Mouse (Mus musculus): Measurements from ENCODE around the gene Pnpla3.
"Not testable (repeated sequence)": the region's sequence is repeated elsewhere in the genome, so short reads cannot be mapped to it uniquely, and the experiment has no call there.

The Pnpla3 gene

DNA sequence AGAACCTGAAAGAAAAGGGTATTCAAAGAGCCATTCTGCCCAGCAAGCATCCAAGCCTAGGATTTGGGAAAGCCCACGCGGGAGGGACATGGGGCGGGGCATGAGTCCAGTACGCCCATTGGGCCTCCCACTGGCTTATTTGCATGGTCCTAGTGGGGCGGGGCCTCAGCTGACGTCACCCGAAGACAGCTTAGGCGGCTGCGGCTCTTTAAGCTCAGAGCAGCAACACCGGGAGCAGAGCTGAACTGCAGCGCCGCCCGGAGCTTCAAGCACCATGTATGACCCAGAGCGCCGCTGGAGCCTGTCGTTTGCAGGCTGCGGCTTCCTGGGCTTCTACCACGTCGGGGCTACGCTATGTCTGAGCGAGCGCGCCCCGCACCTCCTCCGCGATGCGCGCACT, at the start of gene Pnpla3:
Pnpla3 (plus strand) TSS at position 238 of the 400 bp plus-strand sequence.
- DNase-seq (ENCODE audit: low spot score in 2 of 2), result peak; percentile 39 to 44

- DNase-seq (ENCODE audit: low spot score in 2 of 2), result no peak
Observed at GRCm38 (mm10) chr15:84120612-84121011, 47.0 kb upstream of the Pnpla3 start.

DNA sequence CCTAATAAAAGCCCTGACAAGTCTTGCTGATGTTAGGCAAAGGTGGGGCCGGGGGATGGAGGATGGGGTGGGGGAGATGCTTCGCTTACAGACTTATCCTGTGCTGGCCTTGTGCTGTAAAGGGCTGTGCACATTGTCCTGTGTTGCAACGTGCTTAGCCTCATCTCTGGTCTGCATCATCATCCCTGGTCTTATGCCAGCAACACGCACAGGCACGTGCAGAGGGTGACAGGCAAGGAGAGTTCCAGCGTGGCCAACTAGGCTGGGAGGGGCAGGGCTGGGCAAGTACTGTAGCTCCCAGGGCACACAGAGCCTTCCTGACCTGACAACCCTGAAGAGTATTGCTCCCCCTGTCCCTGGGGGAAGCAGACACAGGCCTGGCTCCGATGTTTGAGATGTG, 46.6 kb upstream of the Pnpla3 start:
- DNase-seq (ENCODE audit: low spot score in 2 of 2), result no peak

- no peak for DNase-seq (ENCODE audit: low spot score in 2 of 2)
Observed at GRCm38 (mm10) chr15:84123075-84123474, 44.6 kb upstream of the Pnpla3 start, which contains the start of gene Pnpla5. Gene Pnpla5, minus strand, starts transcription at chr15:84123175.

GRCm38 (mm10) chr15:84124086-84124485, 43.6 kb upstream of the Pnpla3 start:
- DNase-seq (ENCODE audit: low spot score in 2 of 2), result no peak

GRCm38 (mm10) chr15:84126447-84126846, 41.2 kb upstream of the Pnpla3 start:
- no peak for DNase-seq (ENCODE audit: low spot score in 2 of 2)

GRCm38 (mm10) chr15:84126871-84127270, 40.8 kb upstream of the Pnpla3 start:
- DNase-seq (ENCODE audit: low spot score in 2 of 2), result no peak

DNA sequence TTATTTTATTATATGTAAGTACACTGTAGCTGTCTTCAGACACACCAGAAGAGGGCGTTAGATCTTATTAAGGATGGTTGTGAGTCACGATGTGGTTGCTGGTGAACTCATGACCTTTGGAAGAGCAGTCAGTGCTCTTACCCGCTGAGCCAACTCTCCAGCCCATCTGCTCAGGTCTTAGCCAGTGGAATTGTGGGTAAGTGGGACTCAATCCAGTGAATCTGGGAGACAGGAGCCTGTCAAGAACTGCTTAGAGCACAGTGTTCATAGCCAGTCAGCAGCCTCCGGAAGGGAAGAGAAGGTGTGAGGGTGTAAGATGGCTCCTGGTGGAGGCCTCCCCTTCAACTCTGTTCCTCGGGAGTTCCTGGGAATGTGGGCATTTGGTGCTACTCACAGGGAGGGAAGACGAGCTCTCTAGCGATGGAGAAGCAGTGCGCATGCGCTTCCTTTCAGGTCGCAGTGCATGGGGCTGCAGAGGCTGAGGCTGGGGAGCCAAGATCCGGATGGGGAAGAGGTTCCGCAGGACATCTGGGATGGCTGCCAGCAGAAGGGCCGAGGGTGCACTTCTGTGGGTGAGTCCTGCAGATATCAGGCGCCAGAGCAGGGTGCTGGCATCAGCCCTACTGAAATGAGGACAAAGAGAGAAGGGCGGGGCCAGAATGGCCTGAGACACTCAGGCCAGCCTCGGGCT, 36.4 kb upstream of the Pnpla3 start:
- DNase-seq (ENCODE audit: low spot score in 2 of 2), result no peak

GRCm38 (mm10) chr15:84131971-84132370, 35.7 kb upstream of the Pnpla3 start:
- DNase-seq (ENCODE audit: low spot score in 2 of 2), result no peak

GRCm38 (mm10) chr15:84133440-84133839, 34.2 kb upstream of the Pnpla3 start:
- no peak for DNase-seq (ENCODE audit: low spot score in 2 of 2)

GRCm38 (mm10) chr15:84135472-84135871, 32.2 kb upstream of the Pnpla3 start:
- peak in 1 of 2 experiments; percentile 14 for DNase-seq (ENCODE audit: low spot score in 2 of 2)

GRCm38 (mm10) chr15:84136473-84137415, 30.9 kb upstream of the Pnpla3 start:
- DNase-seq (ENCODE audit: low spot score in 2 of 2), result no peak

- no peak for DNase-seq (ENCODE audit: low spot score in 2 of 2)
Observed at GRCm38 (mm10) chr15:84139592-84140005, 28.0 kb upstream of the Pnpla3 start.

DNA sequence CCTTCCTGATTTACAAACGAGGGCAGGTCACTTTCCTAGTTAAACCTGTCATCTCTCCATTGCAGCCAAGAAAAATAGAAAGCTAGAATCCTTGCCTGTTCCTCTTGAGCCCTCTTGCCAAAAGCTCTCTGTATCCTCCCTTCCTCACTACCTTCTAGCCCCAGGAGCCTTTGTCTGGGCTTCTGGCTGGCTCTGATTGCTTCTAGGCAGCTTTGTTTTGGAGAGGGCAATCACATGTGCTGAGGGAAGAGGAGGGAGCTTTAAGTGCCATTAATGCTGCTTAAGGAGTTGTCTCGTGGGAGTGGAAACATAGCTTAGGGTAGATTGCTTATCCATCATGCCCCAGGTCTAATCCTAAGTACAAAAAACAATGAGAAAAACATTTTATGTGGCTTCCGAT, 27.5 kb upstream of the Pnpla3 start:
- no peak for DNase-seq (ENCODE audit: low spot score in 2 of 2)

- DNase-seq (ENCODE audit: low spot score in 2 of 2), result no peak
Observed at GRCm38 (mm10) chr15:84140929-84141328, 26.7 kb upstream of the Pnpla3 start.

- no peak for DNase-seq (ENCODE audit: low spot score in 2 of 2)
Observed at GRCm38 (mm10) chr15:84156158-84156557, 11.5 kb upstream of the Pnpla3 start.

- DNase-seq (ENCODE audit: low spot score in 2 of 2), result not testable (repeated sequence)
Observed at GRCm38 (mm10) chr15:84157530-84157929, 10.1 kb upstream of the Pnpla3 start.

DNA sequence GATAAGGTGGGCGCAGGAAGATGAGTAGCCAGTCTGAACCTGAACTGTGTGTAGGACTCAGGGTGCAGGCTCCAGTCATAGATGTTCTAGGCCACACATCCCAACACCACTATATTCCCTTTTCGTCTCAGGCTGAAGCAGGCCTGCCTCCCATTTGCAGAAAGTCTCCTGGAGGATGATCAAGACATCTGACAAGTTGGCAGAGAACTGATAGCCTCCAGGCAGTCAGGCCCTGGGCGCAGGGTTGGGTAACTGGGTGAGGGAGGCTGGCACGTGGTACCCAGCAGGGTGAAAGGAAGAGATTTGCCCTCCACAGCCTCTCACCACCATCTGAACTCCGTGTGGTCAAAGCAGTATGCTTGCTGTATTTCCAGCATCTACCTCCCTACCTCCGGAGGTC, 5.8 kb upstream of the Pnpla3 start:
- DNase-seq (ENCODE audit: low spot score in 2 of 2), result no peak

DNA sequence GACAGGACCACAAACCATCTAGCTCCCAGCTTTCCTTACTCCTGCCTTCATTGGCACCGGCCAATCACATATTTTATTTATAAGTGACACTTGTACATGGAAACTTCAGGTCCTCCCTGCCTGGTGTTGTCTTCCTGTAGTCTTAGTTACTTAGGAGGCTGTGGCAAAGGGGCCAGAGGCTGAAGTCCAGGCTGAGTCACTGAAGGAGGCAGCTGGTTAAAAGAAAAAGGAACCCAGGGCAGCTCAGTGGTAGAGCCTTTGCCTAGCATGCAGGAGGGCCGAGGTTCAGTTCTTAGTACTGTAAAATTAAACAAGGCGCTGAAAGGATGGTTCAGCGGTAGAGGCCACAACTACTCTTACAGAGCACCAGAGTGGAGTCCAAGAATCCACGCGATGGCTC, 819 bp upstream of the Pnpla3 start:
- no peak for DNase-seq (ENCODE audit: low spot score in 2 of 2)

DNA sequence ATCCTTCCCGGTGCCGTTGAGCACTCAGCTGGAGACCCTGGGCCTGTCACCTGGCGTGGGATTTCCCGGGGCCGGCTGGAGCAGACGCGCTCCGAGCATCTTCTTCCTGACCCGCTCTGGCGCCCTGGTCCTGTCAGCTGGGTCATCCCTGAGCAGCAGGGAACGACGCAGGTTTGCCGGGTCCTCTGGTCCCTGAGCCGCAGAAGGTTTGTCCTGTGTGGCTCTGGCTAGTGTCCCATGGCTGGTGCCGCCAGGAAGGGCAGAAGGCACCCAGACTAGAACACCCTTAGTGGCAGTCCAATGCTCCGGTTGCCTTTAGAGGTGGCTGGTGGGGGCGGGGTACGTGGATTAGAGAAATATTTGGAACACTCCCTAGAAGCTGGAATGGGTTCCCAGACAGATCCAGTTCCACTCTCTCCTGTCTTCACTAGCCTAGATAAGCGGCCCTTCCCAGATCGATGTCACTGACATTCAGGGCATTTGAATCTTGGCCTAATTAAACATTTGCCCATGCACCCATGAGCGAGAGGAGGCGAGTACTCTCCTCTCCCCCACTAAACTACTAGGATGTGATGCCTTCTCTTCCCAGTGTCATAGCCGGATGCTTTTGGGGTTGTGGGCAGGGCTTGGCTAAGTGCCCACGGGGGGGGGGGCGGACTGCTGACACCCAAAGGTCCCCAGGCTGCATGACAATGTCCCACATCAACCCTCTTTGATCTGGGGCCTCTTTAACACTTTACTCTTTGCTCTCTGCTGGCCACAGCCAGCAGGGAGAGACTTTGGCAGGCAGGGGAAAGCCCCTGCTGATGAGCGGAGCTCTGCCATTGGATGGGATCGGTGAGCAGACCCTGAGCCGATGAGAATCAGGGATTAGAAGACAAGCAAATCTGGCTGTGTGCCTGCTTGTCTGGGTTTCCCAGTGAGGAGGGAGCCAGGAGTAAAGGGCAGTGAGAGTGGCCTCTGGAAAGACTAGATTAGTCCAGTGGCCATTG, 829 bp downstream of the Pnpla3 start:
- no peak for DNase-seq (ENCODE audit: low spot score in 2 of 2)

GRCm38 (mm10) chr15:84169511-84169910, 1.9 kb downstream of the Pnpla3 start:
- DNase-seq (ENCODE audit: low spot score in 2 of 2), result no peak

- no peak for DNase-seq (ENCODE audit: low spot score in 2 of 2)
Observed at GRCm38 (mm10) chr15:84171166-84171565, 3.5 kb downstream of the Pnpla3 start.
